Mouse (Mus musculus) CH12.LX (cell line): ENCODE data around the gene Tmem179b. TPM values are rescaled to one million over a fixed set of nuclear protein-coding genes. Genes with fewer than 3 reads are reported as not detected.

Source experiments
- DNase-seq: peaks from one replicate; pipeline ENCODE4 v3.0.0-alpha.2; 2013; ENCODE audit errors: extremely low read depth
- H3K27ac ChIP-seq: 2 replicates; pipeline ENCODE4 v1.5.1; 2012; ENCODE audit warnings: low read depth, mild to moderate bottlenecking, control low read depth, moderate library complexity; ENCODE audit not compliant: insufficient read depth
- H3K27me3 ChIP-seq: replicated peaks from 2 replicates; pipeline ENCODE3; 2012; ENCODE audit warnings: inconsistent platforms
- H3K36me3 ChIP-seq, 2 experiments: replicated peaks in 1 of 2; 2 replicates each; pipeline versions ENCODE3 to v1.6.1; 2012; ENCODE audit warnings: inconsistent platforms in 1 of 2, low read length in 1 of 2, mild to moderate bottlenecking in 1 of 2, mixed read lengths in 1 of 2, moderate library complexity in 1 of 2; ENCODE audit not compliant: control insufficient read depth in 1 of 2, insufficient read depth in 1 of 2
- H3K4me1 ChIP-seq, 2 experiments: 2 replicates each; pipeline ENCODE4 v1.6.1; 2012; ENCODE audit warnings: inconsistent platforms in 1 of 2, moderate library complexity in 1 of 2; ENCODE audit not compliant: insufficient read depth in 2 of 2, control insufficient read depth in 1 of 2
- H3K4me2 ChIP-seq: 2 replicates; pipeline ENCODE4 v1.6.1; 2012; ENCODE audit warnings: low read depth, mild to moderate bottlenecking, control low read depth; ENCODE audit not compliant: poor library complexity, insufficient read depth, severe bottlenecking
- H3K4me3 ChIP-seq, 3 experiments: fragments of 150-350 bp in 1 of 3; sonication (generic) in 1 of 3; replicated peaks in 1 of 3; 2 replicates each; pipeline versions ENCODE3 to v1.5.1; 2011 to 2012; ENCODE audit warnings: low read depth in 2 of 3, low read length in 2 of 3, mild to moderate bottlenecking in 2 of 3, moderate library complexity in 2 of 3, control low read depth in 1 of 3, improper control_type of control experiment in 1 of 3, inconsistent platforms in 1 of 3, mixed read lengths in 1 of 3; ENCODE audit not compliant: poor library complexity in 1 of 3
- H3K79me2 ChIP-seq: replicated peaks from 2 replicates; pipeline ENCODE4 v1.6.1; 2012; ENCODE audit warnings: mild to moderate bottlenecking, moderate library complexity; ENCODE audit not compliant: control insufficient read depth, poor library complexity, insufficient read depth, severe bottlenecking; ENCODE audit errors: extremely low read depth
- H3K9ac ChIP-seq: 2 replicates; pipeline ENCODE4 v1.6.1; 2012; ENCODE audit warnings: low read depth, mild to moderate bottlenecking, control low read depth, moderate library complexity; ENCODE audit not compliant: insufficient read depth
- H3K9me3 ChIP-seq: replicated peaks from 2 replicates; pipeline ENCODE3; 2012; ENCODE audit warnings: low read length, inconsistent platforms, mixed read lengths
- CHD1 ChIP-seq: IDR thresholded peaks from 2 replicates; pipeline ENCODE4 v1.6.1; 2012; ENCODE audit warnings: low read depth, low read length, improper control_type of control experiment, inconsistent platforms
- CHD2 ChIP-seq: IDR thresholded peaks from 2 replicates; pipeline ENCODE4 v1.6.1; 2011; ENCODE audit warnings: low read length, improper control_type of control experiment
- CTCF ChIP-seq, 2 experiments: IDR thresholded peaks in 1 of 2; conservative IDR thresholded peaks in 1 of 2; 2 replicates each; pipeline ENCODE4 v1.5.1; 2011 to 2012; ENCODE audit warnings: low read depth in 2 of 2, low read length in 2 of 2, improper control_type of control experiment in 1 of 2, inconsistent platforms in 1 of 2, mild to moderate bottlenecking in 1 of 2, moderate library complexity in 1 of 2
- E2F4 ChIP-seq: IDR thresholded peaks from 2 replicates; pipeline ENCODE4 v1.6.1; 2011; ENCODE audit warnings: low read depth, low read length, improper control_type of control experiment; ENCODE audit not compliant: insufficient replicate concordance
- ELF1 ChIP-seq: IDR thresholded peaks from 2 replicates; pipeline ENCODE4 v1.6.1; 2014; ENCODE audit warnings: low read depth, mild to moderate bottlenecking, inconsistent platforms, low read length, improper control_type of control experiment
- GABPA ChIP-seq: IDR thresholded peaks from 2 replicates; pipeline ENCODE4 v1.6.1; 2012; ENCODE audit warnings: low read depth, low read length, improper control_type of control experiment, inconsistent platforms; ENCODE audit not compliant: insufficient replicate concordance
- HCFC1 ChIP-seq: IDR thresholded peaks from 2 replicates; pipeline ENCODE4 v1.6.1; 2012; ENCODE audit warnings: low read depth, mild to moderate bottlenecking, inconsistent platforms, low read length, improper control_type of control experiment
- JUN ChIP-seq: IDR thresholded peaks from 2 replicates; pipeline ENCODE4 v1.6.1; 2011; ENCODE audit warnings: low read depth, mild to moderate bottlenecking, low read length, improper control_type of control experiment, moderate library complexity; ENCODE audit not compliant: insufficient read depth
- KAT2A ChIP-seq: IDR thresholded peaks from 2 replicates; pipeline ENCODE4 v1.6.1; 2012; ENCODE audit warnings: low read length, improper control_type of control experiment, inconsistent platforms; ENCODE audit not compliant: insufficient replicate concordance
- MAX ChIP-seq: IDR thresholded peaks from 2 replicates; pipeline ENCODE4 v1.6.1; 2011; ENCODE audit warnings: low read length, improper control_type of control experiment
- MAZ ChIP-seq: IDR thresholded peaks from 2 replicates; pipeline ENCODE4 v1.6.1; 2012; ENCODE audit warnings: low read depth, mild to moderate bottlenecking, inconsistent platforms, low read length, improper control_type of control experiment, moderate library complexity
- MEF2A ChIP-seq: IDR thresholded peaks from 2 replicates; pipeline ENCODE4 v1.6.1; 2014; ENCODE audit warnings: low read depth, mild to moderate bottlenecking, inconsistent platforms, low read length, improper control_type of control experiment, borderline replicate concordance
- MXI1 ChIP-seq: IDR thresholded peaks from 2 replicates; pipeline ENCODE4 v1.6.1; 2011; ENCODE audit warnings: mild to moderate bottlenecking, low read depth, low read length, improper control_type of control experiment
- MYC ChIP-seq: IDR thresholded peaks from 2 replicates; pipeline ENCODE4 v1.6.1; 2011; ENCODE audit warnings: low read depth, mild to moderate bottlenecking, improper control_type of control experiment, low read length
- NELFE ChIP-seq: IDR thresholded peaks from 2 replicates; pipeline ENCODE4 v1.6.1; 2011; ENCODE audit warnings: low read depth, low read length, improper control_type of control experiment
- NRF1 ChIP-seq: IDR thresholded peaks from 2 replicates; pipeline ENCODE4 v1.6.1; 2014; ENCODE audit warnings: low read depth, mild to moderate bottlenecking, inconsistent platforms, low read length, improper control_type of control experiment, moderate library complexity
- PAX5 ChIP-seq: IDR thresholded peaks from 2 replicates; pipeline ENCODE4 v1.6.1; 2012; ENCODE audit warnings: low read length, inconsistent platforms, mixed read lengths
- POLR2A ChIP-seq: IDR thresholded peaks from 2 replicates; pipeline ENCODE4 v1.6.1; 2011; ENCODE audit warnings: low read depth, mild to moderate bottlenecking, improper control_type of control experiment, low read length
- POLR2AphosphoS2 ChIP-seq: IDR thresholded peaks from 2 replicates; pipeline ENCODE4 v1.6.1; 2011; ENCODE audit warnings: low read depth, low read length, improper control_type of control experiment
- SIN3A ChIP-seq: IDR thresholded peaks from 2 replicates; pipeline ENCODE4 v1.6.1; 2012; ENCODE audit warnings: low read length, improper control_type of control experiment, inconsistent platforms
- TBP ChIP-seq: conservative IDR thresholded peaks from 2 replicates; pipeline ENCODE4 v1.6.1; 2011; ENCODE audit warnings: low read depth, low read length, improper control_type of control experiment
- USF1 ChIP-seq: IDR thresholded peaks from 2 replicates; pipeline ENCODE4 v1.6.1; 2014; ENCODE audit warnings: low read depth, mild to moderate bottlenecking, inconsistent platforms, low read length, improper control_type of control experiment
- USF2 ChIP-seq: conservative IDR thresholded peaks from 2 replicates; pipeline ENCODE4 v1.6.1; 2011; ENCODE audit warnings: low read depth, low read length, improper control_type of control experiment
- ZC3H11A ChIP-seq: IDR thresholded peaks from 2 replicates; pipeline ENCODE4 v1.6.1; 2012; ENCODE audit warnings: low read depth, mild to moderate bottlenecking, inconsistent platforms, low read length, improper control_type of control experiment
- ZMIZ1 ChIP-seq: IDR thresholded peaks from 2 replicates; pipeline ENCODE4 v1.6.1; 2012; ENCODE audit warnings: low read depth, mild to moderate bottlenecking, inconsistent platforms, low read length, improper control_type of control experiment
- dilution Hi-C: fragments of 300-500 bp; cut with MboI; formaldehyde crosslinking; loops from 2 replicates; pipeline ENCODE4 v1.14.3; 2020; ENCODE audit warnings: low sequenced_read_pairs; ENCODE audit not compliant: extremely low pct_unique_long_range_greater_than_20kb, extremely low pct_ligation_motif_present
- in situ Hi-C: fragments of 300-500 bp; cut with MboI; formaldehyde crosslinking; loops from 3 replicates; pipeline ENCODE4 v1.14.3; 2019; ENCODE audit warnings: low sequenced_read_pairs, low pct_ligation_motif_present, low pct_unique_long_range_greater_than_20kb, mixed read lengths
- polyA plus RNA-seq: library from polyadenylated mRNA; unstranded; fragments of >175 nt; gene quantifications from 2 replicates; pipeline ENCODE4 v1.2.1, GENCODE M21; 2012; ENCODE audit warnings: low read depth; ENCODE audit not compliant: insufficient read length
- total RNA-seq, 2 experiments: library from RNA; depleted of rRNA; stranded (reverse); fragments of 300-350 nt in 1 of 2; fragments of >200 nt in 1 of 2; gene quantifications; 2 replicates each; pipeline ENCODE4 v1.2.3; 2012 to 2014

The Tmem179b gene
- total and polyA plus RNA-seq, 3 experiments: 54.4 to 105 (median 72.0) TPM

DNA sequence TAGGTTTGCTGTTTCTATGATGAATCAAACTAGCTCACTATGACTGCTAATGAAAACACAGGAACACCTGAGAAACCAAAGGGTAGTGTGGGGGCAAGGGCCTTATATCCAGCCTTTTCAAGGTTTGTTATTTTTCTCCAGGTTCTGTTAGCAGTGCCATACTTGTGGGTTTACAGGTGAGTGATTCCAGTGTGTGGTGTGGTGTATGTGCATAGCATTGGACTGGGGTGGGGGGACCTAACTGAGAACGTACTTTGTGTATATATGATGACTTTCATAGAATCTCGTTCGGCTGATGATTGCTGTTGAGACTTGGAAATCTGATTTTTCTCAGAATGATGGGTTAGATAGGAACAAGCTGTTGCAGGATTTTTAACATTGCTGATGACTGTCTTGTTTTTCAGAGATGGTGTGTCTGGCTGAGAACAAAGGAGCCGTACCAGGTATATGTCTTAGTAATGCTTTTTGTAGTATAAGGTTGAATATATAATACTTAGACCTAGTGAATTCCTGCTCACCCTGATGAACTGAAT lies 49.1 kb downstream of the Tmem179b start:
- H3K4me2 ChIP-seq: peak overlapping the region; percentile 100
- dilution Hi-C loops (no loop called here), in situ Hi-C loops (loop anchor here (25.0 kb wide), 1 partner anchor 387 kb away; no protein-coding TSS in a partner anchor)
- peak overlapping the region; percentile 29; the same call in 1 of the 2 replicates for H3K27ac ChIP-seq
- H3K9ac ChIP-seq: peak overlapping the region; percentile 100
- H3K79me2 ChIP-seq: peaks cover 40% of the 10 kb centered on the region
- peak overlapping the region; percentile 72 to 99 (median 81) for H3K4me3 ChIP-seq
- TF ChIP-seq ZC3H11A: no peak
- TF ChIP-seq NRF1: no peak
- no peak for TF ChIP-seq MYC
- TF ChIP-seq POLR2AphosphoS2: peak; percentile 77
- no peak for TF ChIP-seq E2F4
- no peak for TF ChIP-seq MAZ
- TF ChIP-seq PAX5: no peak
- no peak for TF ChIP-seq TBP
- no peak for TF ChIP-seq HCFC1
- TF ChIP-seq USF1: no peak
- TF ChIP-seq SIN3A: no peak
- no peak for TF ChIP-seq NELFE
- TF ChIP-seq JUN: no peak
- TF ChIP-seq MEF2A: no peak
- TF ChIP-seq ZMIZ1: no peak; the same call in 1 of the 2 replicates
- peak; percentile 54; the same call in 1 of the 2 replicates for TF ChIP-seq POLR2A
- TF ChIP-seq KAT2A: 0 out of 2 replicates have a peak, but pooled peaks have one; percentile 48
- TF ChIP-seq CHD2: 0 out of 2 replicates have a peak, but pooled peaks have one; percentile 46
- no peaks in the 10 kb centered on the region for H3K27me3 ChIP-seq
- H3K36me3 ChIP-seq: peaks cover 26 to 34% of the 10 kb centered on the region in 2 experiments
- peaks cover 2 to 32% of the 10 kb centered on the region in 2 experiments; a peak in 3 of 4 replicates for H3K4me1 ChIP-seq
- H3K9me3 ChIP-seq: no peaks in the 10 kb centered on the region
- DNase-seq: no peak

DNA sequence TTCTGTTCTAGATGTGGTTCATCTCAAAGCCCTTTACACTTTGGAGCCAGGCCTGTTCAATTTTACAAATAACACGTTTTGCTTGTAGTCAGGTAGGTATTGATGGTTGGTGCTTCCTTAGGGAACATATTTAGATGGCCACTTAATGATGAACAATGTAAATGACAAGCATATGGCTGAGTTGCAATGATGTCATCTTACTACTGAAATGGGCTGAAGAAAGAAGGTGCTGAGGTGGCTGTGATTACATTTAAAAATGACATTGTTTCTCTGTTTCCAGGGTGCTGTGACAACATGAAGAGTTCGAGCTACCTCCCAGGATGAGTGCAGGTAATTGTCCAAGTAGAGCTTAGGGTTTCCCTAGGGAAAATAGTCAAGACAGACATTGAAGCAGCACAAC lies 49.9 kb downstream of the Tmem179b start:
- dilution Hi-C loops (no loop called here), in situ Hi-C loops (no loop called here)
- Histone ChIP-seq H3K27ac (peak overlapping the region; percentile 43; the same call in 1 of the 2 replicates), H3K79me2 (peaks cover 40% of the 10 kb centered on the region), H3K4me2 (peak overlapping the region; percentile 100), H3K9me3 (no peaks in the 10 kb centered on the region), H3K36me3 (peaks cover 26 to 34% of the 10 kb centered on the region in 2 experiments), H3K4me1 (peaks cover 2 to 32% of the 10 kb centered on the region in 2 experiments; a peak in 3 of 4 replicates), H3K27me3 (no peaks in the 10 kb centered on the region), H3K9ac (peak overlapping the region; percentile 100), H3K4me3 (peak overlapping the region; percentile 72 to 99 (median 81))
- TF ChIP-seq NELFE (no peak), MXI1 (no peak), GABPA (no peak), MAX (no peak), CTCF (conservative IDR thresholded peaks at IDR 0.05 in 1 of 2, IDR thresholded peaks at IDR 0.05 in 1 of 2; ENCODE audit: low read depth in 2 of 2, low read length in 2 of 2) (no peak), CHD1 (no peak; the same call in 1 of the 2 replicates), USF2 (no peak), NRF1 (no peak), MYC (no peak), KAT2A (0 out of 2 replicates have a peak, but pooled peaks have one; percentile 56), MEF2A (no peak), SIN3A (peak; percentile 27), ELF1 (no peak), USF1 (no peak)
- DNase-seq: no peak
